Mouse (Mus musculus) forebrain, embryonic 12.5 days (tissue): Measurements from ENCODE around the gene Abca4. TPM values are rescaled to one million over a fixed set of nuclear protein-coding genes. Genes with fewer than 3 reads are reported as not detected.
A peak's percentile ranks its signal among the peaks of the same experiment; 100 is the strongest.

Source experiments
- ATAC-seq: fragments of 200-750 bp; cut with Nextera tagmentation; 2 replicates; pipeline ENCODE4 v1.8.0; 2017; ENCODE audit warnings: moderate TSS enrichment; ENCODE audit not compliant: low FRiP score
- H3K27ac ChIP-seq: fragments of 300-500 bp; sonication (generic); 2 replicates; pipeline ENCODE4 v1.5.1; 2016; ENCODE audit warnings: mild to moderate bottlenecking
- H3K27me3 ChIP-seq: fragments of 300-500 bp; sonication (generic); 2 replicates; pipeline ENCODE4 v1.6.1; 2016; ENCODE audit warnings: mild to moderate bottlenecking
- H3K36me3 ChIP-seq: fragments of 300-500 bp; sonication (generic); replicated peaks from 2 replicates; pipeline ENCODE4 v1.6.1; 2016; ENCODE audit warnings: mild to moderate bottlenecking
- H3K4me1 ChIP-seq: fragments of 300-500 bp; sonication (generic); 2 replicates; pipeline ENCODE4 v1.6.1; 2016
- H3K4me2 ChIP-seq: fragments of 300-500 bp; sonication (generic); 2 replicates; pipeline ENCODE4 v1.6.1; 2016; ENCODE audit warnings: mild to moderate bottlenecking, moderate library complexity
- H3K4me3 ChIP-seq: fragments of 300-500 bp; sonication (generic); replicated peaks from 2 replicates; pipeline ENCODE4 v1.5.1; 2016; ENCODE audit warnings: mild to moderate bottlenecking
- H3K9ac ChIP-seq: fragments of 300-500 bp; sonication (generic); 2 replicates; pipeline ENCODE4 v1.6.1; 2016; ENCODE audit warnings: mild to moderate bottlenecking
- H3K9me3 ChIP-seq: fragments of 300-500 bp; sonication (generic); 2 replicates; pipeline ENCODE4 v1.6.1; 2016
- WGBS: fragments of 180-500 bp; shearing (Covaris S2); methylation state at CpG from one replicate; pipeline ENCODE4 v1.1.7; 2016; 5-methylcytosine and 5-hydroxymethylcytosine counted together
- polyA plus RNA-seq: library from polyadenylated mRNA; unstranded; fragments of >200 nt; fragmentation: Nextera tagmentation; extraction: Ambion mirVana; gene quantifications from 2 replicates; pipeline ENCODE4 v1.2.1, GENCODE M21; 2016

Abca4 gene
- 1.1 and 1.2 TPM in 2 replicates for polyA plus RNA-seq

GRCm38 (mm10) chr3:122043799-122044547, at the start of gene Abca4:
Gene Abca4 (plus strand): TSS chr3:122044443.
- Histone ChIP-seq H3K27ac (0 out of 2 replicates have a peak within 1 kb of the TSS, but pooled peaks have one; percentile 13), H3K9me3 (no peaks in the 10 kb centered on the region), H3K36me3 (no peaks in the 10 kb centered on the region), H3K4me3 (peak within 1 kb of the TSS; percentile 25), H3K27me3 (peaks cover 93% of the 10 kb centered on the region), H3K9ac (peak within 1 kb of the TSS; percentile 17; the same call in 1 of the 2 replicates), H3K4me2 (peak within 1 kb of the TSS; percentile 48), H3K4me1 (peaks cover 60% of the 10 kb centered on the region)
- 2% methylated on average over 26 of the region's 26 CpGs for WGBS
- ATAC-seq = peak; percentile 33; the same call in 1 of the 2 replicates

- Histone ChIP-seq H3K4me2 (no peak overlapping the region), H3K36me3 (no peaks in the 10 kb centered on the region), H3K9me3 (no peaks in the 10 kb centered on the region), H3K9ac (no peak overlapping the region), H3K4me3 (no peak overlapping the region), H3K27ac (no peak overlapping the region), H3K27me3 (no peaks in the 10 kb centered on the region), H3K4me1 (no peaks in the 10 kb centered on the region)
- no peak for ATAC-seq
- WGBS = 66% methylated on average over 4 of the region's 4 CpGs
Observed at GRCm38 (mm10) chr3:121995125-121995524, 49.1 kb upstream of the Abca4 start.

GRCm38 (mm10) chr3:121999934-122000333, 44.3 kb upstream of the Abca4 start:
- H3K4me1 ChIP-seq = no peaks in the 10 kb centered on the region
- H3K9ac ChIP-seq = no peak overlapping the region
- H3K4me2 ChIP-seq = no peak overlapping the region
- H3K27me3 ChIP-seq = no peaks in the 10 kb centered on the region
- H3K27ac ChIP-seq = no peak overlapping the region
- H3K4me3 ChIP-seq = no peak overlapping the region
- WGBS = 80% methylated on average over 2 of the region's 2 CpGs
- H3K9me3 ChIP-seq = no peaks in the 10 kb centered on the region
- no peak for ATAC-seq
- no peaks in the 10 kb centered on the region for H3K36me3 ChIP-seq

- Histone ChIP-seq H3K9me3 (no peaks in the 10 kb centered on the region), H3K4me3 (no peak overlapping the region), H3K27ac (no peak overlapping the region), H3K36me3 (no peaks in the 10 kb centered on the region), H3K27me3 (no peaks in the 10 kb centered on the region), H3K4me1 (no peaks in the 10 kb centered on the region), H3K4me2 (no peak overlapping the region), H3K9ac (no peak overlapping the region)
- no peak for ATAC-seq
- WGBS = 84% methylated on average over 6 of the region's 6 CpGs
Observed at GRCm38 (mm10) chr3:122001568-122001967, 42.7 kb upstream of the Abca4 start.

- WGBS = 93% methylated on average over 5 of the region's 5 CpGs
- H3K9me3 ChIP-seq = no peaks in the 10 kb centered on the region
- H3K27me3 ChIP-seq = no peaks in the 10 kb centered on the region
- H3K36me3 ChIP-seq = no peaks in the 10 kb centered on the region
- no peaks in the 10 kb centered on the region for H3K4me1 ChIP-seq
- H3K4me3 ChIP-seq = no peak overlapping the region
- H3K9ac ChIP-seq = no peak overlapping the region
- no peak for ATAC-seq
- no peak overlapping the region for H3K4me2 ChIP-seq
- H3K27ac ChIP-seq = no peak overlapping the region
Observed at GRCm38 (mm10) chr3:122009818-122010217, 34.4 kb upstream of the Abca4 start.

GRCm38 (mm10) chr3:122010292-122010691, 34.0 kb upstream of the Abca4 start:
- Histone ChIP-seq H3K4me1 (no peaks in the 10 kb centered on the region), H3K4me3 (no peak overlapping the region), H3K9ac (no peak overlapping the region), H3K27ac (no peak overlapping the region), H3K36me3 (no peaks in the 10 kb centered on the region), H3K9me3 (no peaks in the 10 kb centered on the region), H3K27me3 (no peaks in the 10 kb centered on the region), H3K4me2 (no peak overlapping the region)
- 88% methylated on average over 5 of the region's 5 CpGs for WGBS
- no peak for ATAC-seq

GRCm38 (mm10) chr3:122012464-122012863, 31.8 kb upstream of the Abca4 start:
- Histone ChIP-seq H3K4me3 (no peak overlapping the region), H3K4me2 (no peak overlapping the region), H3K9ac (no peak overlapping the region), H3K9me3 (no peaks in the 10 kb centered on the region), H3K36me3 (no peaks in the 10 kb centered on the region), H3K4me1 (no peaks in the 10 kb centered on the region), H3K27ac (no peak overlapping the region), H3K27me3 (no peaks in the 10 kb centered on the region)
- whole genome bisulfite sequencing = 95% methylated on average over 1 of the region's 1 CpGs
- ATAC-seq = no peak

GRCm38 (mm10) chr3:122018421-122018820, 25.8 kb upstream of the Abca4 start:
- Histone ChIP-seq H3K9ac (no peak overlapping the region), H3K27ac (no peak overlapping the region), H3K4me2 (no peak overlapping the region), H3K4me3 (no peak overlapping the region), H3K9me3 (no peaks in the 10 kb centered on the region), H3K27me3 (no peaks in the 10 kb centered on the region), H3K4me1 (no peaks in the 10 kb centered on the region), H3K36me3 (no peaks in the 10 kb centered on the region)
- WGBS = 91% methylated on average over 7 of the region's 7 CpGs
- ATAC-seq = no peak

GRCm38 (mm10) chr3:122019159-122019558, 25.1 kb upstream of the Abca4 start:
- WGBS = 91% methylated on average over 5 of the region's 5 CpGs
- no peak for ATAC-seq
- no peak overlapping the region for H3K9ac ChIP-seq
- no peaks in the 10 kb centered on the region for H3K4me1 ChIP-seq
- H3K4me3 ChIP-seq = no peak overlapping the region
- H3K36me3 ChIP-seq = no peaks in the 10 kb centered on the region
- no peaks in the 10 kb centered on the region for H3K27me3 ChIP-seq
- no peak overlapping the region for H3K4me2 ChIP-seq
- H3K9me3 ChIP-seq = no peaks in the 10 kb centered on the region
- H3K27ac ChIP-seq = no peak overlapping the region

GRCm38 (mm10) chr3:122021029-122021652, 23.1 kb upstream of the Abca4 start:
- no peak overlapping the region for H3K4me2 ChIP-seq
- no peak overlapping the region for H3K9ac ChIP-seq
- H3K36me3 ChIP-seq = no peaks in the 10 kb centered on the region
- H3K4me1 ChIP-seq = no peaks in the 10 kb centered on the region
- ATAC-seq = no peak
- 86% methylated on average over 8 of the region's 8 CpGs for WGBS
- H3K9me3 ChIP-seq = no peaks in the 10 kb centered on the region
- no peaks in the 10 kb centered on the region for H3K27me3 ChIP-seq
- no peak overlapping the region for H3K27ac ChIP-seq
- H3K4me3 ChIP-seq = no peak overlapping the region

GRCm38 (mm10) chr3:122022355-122022754, 21.9 kb upstream of the Abca4 start:
- Histone ChIP-seq H3K4me2 (no peak overlapping the region), H3K4me1 (no peaks in the 10 kb centered on the region), H3K4me3 (no peak overlapping the region), H3K36me3 (no peaks in the 10 kb centered on the region), H3K9ac (no peak overlapping the region), H3K27me3 (0 out of 2 replicates have a peak, but pooled peaks cover under 1% of the 10 kb centered on the region), H3K27ac (no peak overlapping the region), H3K9me3 (no peaks in the 10 kb centered on the region)
- 88% methylated on average over 3 of the region's 3 CpGs for WGBS
- no peak for ATAC-seq

- Histone ChIP-seq H3K9me3 (no peaks in the 10 kb centered on the region), H3K27me3 (0 out of 2 replicates have a peak, but pooled peaks cover 5% of the 10 kb centered on the region), H3K4me3 (no peak overlapping the region), H3K9ac (no peak overlapping the region), H3K36me3 (no peaks in the 10 kb centered on the region), H3K4me1 (no peaks in the 10 kb centered on the region), H3K4me2 (no peak overlapping the region), H3K27ac (no peak overlapping the region)
- WGBS = 74% methylated on average over 5 of the region's 5 CpGs
- no peak for ATAC-seq
Observed at GRCm38 (mm10) chr3:122026676-122027075, 17.6 kb upstream of the Abca4 start.

GRCm38 (mm10) chr3:122027776-122028175, 16.5 kb upstream of the Abca4 start:
- Histone ChIP-seq H3K27me3 (0 out of 2 replicates have a peak, but pooled peaks cover 5% of the 10 kb centered on the region), H3K27ac (no peak overlapping the region), H3K36me3 (no peaks in the 10 kb centered on the region), H3K9me3 (no peaks in the 10 kb centered on the region), H3K4me1 (no peaks in the 10 kb centered on the region), H3K9ac (no peak overlapping the region), H3K4me2 (no peak overlapping the region), H3K4me3 (no peak overlapping the region)
- ATAC-seq = no peak
- 87% methylated on average over 8 of the region's 8 CpGs for WGBS
